Mouse (Mus musculus): ENCODE data around the gene Iqschfp.

DNA sequence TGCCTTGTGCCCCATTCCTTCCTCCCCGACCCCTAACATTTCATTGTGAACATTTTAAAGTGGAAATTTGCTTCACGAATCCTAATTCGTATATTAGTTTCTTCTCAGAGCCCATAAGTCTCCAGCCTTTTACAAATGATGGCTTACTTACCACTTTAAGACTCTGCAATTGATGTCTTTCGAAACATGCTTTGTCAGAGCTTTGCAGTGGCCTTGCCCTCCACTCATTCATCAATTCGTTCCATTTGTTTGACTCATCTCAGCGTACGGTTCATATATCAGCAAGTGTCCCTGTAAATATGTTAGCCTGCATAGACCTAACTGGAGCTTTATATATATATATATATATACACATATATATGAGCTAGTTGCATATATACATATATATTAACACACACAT, 675.5 kb downstream of the Iqschfp start:
- TF ChIP-seq CTCF (IDR thresholded peaks at IDR 0.05; ENCODE audit: borderline replicate concordance, extremely low read depth, insufficient read depth, insufficient read length) = no peak
- no peak for TF ChIP-seq POLR2A (IDR thresholded peaks at IDR 0.05; ENCODE audit: borderline replicate concordance, extremely low read depth, insufficient read depth, insufficient read length, poor library complexity, severe bottlenecking)

All from brain, embryonic 14.5 days (tissue).